Mouse (Mus musculus): Measurements from ENCODE around the gene 1700008O03Rik. TPM values are rescaled to one million over a fixed set of nuclear protein-coding genes. Genes with fewer than 3 reads are reported as not detected.

The 1700008O03Rik gene
- polyA plus RNA-seq, 1 experiment: 131 TPM

DNA sequence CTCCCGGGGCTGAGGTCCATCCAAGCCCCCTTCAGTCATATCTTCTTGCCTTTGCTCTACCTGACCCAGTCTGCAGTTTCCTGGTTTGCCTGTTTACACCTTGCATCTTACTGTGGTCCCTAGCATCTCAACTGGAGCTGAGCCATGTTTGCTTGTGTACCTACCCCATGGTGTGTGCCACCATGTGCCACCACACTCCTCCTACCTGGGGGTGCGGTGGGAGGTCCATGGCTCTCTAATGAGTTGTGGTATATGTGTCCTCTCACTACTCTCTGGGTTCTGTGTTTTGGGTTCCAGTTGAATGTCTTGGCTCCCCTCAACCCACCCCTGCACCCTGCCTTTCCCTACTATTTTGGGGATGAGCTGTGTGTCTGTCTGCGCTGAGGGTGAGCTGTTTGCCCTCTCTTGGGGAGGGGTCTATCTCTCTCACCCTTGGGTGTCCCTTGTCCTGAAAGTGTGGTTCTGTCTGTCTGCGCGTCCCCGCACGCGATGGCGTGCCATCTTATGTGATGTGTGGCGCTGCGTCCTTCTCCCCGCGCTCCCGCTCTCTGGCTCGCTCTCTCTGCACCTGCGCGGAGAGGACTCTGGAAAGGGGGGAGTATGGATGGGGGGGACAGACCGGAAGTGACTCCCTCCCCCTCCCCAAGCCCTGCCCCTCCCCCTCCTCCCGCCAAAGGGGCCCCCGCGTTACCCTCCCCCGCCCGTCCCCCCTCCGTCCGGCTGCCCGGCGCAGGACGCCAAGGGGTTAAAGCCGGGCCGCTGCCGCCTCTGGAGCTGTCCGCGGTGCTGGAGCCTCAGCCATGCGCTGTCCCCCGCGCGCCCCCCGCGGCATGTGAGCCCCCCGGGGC, 50.4 kb downstream of the 1700008O03Rik start:
- peaks cover 4% of the 10 kb centered on the region for H3K4me1 ChIP-seq (ENCODE audit: control insufficient read depth, insufficient read depth, low read length)
- no peaks in the 10 kb centered on the region for H3K36me3 ChIP-seq (ENCODE audit: control insufficient read depth, insufficient read depth, low read length)
- H3K27ac ChIP-seq (ENCODE audit: control insufficient read depth, insufficient read depth, low read depth, low read length): no peak overlapping the region
- TF ChIP-seq CTCF (IDR thresholded peaks at IDR 0.05; ENCODE audit: control insufficient read depth, insufficient read depth, insufficient replicate concordance, low read depth, low read length) (no peak), POLR2A (IDR thresholded peaks at IDR 0.05; ENCODE audit: control insufficient read depth, low read depth, low read length) (no peak)
- no peaks in the 10 kb centered on the region for H3K27me3 ChIP-seq (ENCODE audit: control insufficient read depth, insufficient read depth, low read length)
- H3K4me3 ChIP-seq (ENCODE audit: control insufficient read depth, low read depth, low read length): no peak overlapping the region

- H3K36me3 ChIP-seq (ENCODE audit: control insufficient read depth, insufficient read depth, low read length): no peaks in the 10 kb centered on the region
- no peak overlapping the region for H3K27ac ChIP-seq (ENCODE audit: control insufficient read depth, insufficient read depth, low read depth, low read length)
- H3K4me3 ChIP-seq (ENCODE audit: control insufficient read depth, low read depth, low read length): no peak overlapping the region
- H3K27me3 ChIP-seq (ENCODE audit: control insufficient read depth, insufficient read depth, low read length): no peaks in the 10 kb centered on the region
- peaks cover 4% of the 10 kb centered on the region for H3K4me1 ChIP-seq (ENCODE audit: control insufficient read depth, insufficient read depth, low read length)
- TF ChIP-seq POLR2A (IDR thresholded peaks at IDR 0.05; ENCODE audit: control insufficient read depth, low read depth, low read length): no peak
- TF ChIP-seq CTCF (IDR thresholded peaks at IDR 0.05; ENCODE audit: control insufficient read depth, insufficient read depth, insufficient replicate concordance, low read depth, low read length): no peak
These were observed 51.5 kb downstream of the 1700008O03Rik start for GRCm38 (mm10) chr7:44334139-44334538.

DNA sequence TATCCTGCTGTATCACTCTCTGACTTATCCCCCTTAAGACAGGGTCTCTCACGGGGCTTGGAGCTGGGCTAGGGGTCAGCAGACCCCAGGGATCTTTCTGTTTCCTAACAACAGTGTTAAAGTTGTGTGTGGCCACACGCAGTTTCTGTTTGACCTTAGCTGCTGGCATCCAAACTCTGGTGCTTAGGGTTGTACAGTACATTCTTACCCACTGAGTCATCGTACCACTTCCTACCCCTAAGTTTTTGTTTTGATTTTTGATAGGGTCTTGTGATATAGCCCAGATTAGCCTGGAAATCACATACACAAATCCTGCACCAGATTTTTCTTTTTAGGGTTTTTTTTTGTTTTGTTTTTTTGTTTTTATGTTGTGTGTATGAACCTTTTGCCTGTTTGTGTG, 53.3 kb downstream of the 1700008O03Rik start:
- no peaks in the 10 kb centered on the region for H3K36me3 ChIP-seq (ENCODE audit: control insufficient read depth, insufficient read depth, low read length)
- peaks cover 4% of the 10 kb centered on the region for H3K4me1 ChIP-seq (ENCODE audit: control insufficient read depth, insufficient read depth, low read length)
- TF ChIP-seq POLR2A (IDR thresholded peaks at IDR 0.05; ENCODE audit: control insufficient read depth, low read depth, low read length): no peak
- TF ChIP-seq CTCF (IDR thresholded peaks at IDR 0.05; ENCODE audit: control insufficient read depth, insufficient read depth, insufficient replicate concordance, low read depth, low read length): no peak
- no peaks in the 10 kb centered on the region for H3K27me3 ChIP-seq (ENCODE audit: control insufficient read depth, insufficient read depth, low read length)
- H3K4me3 ChIP-seq (ENCODE audit: control insufficient read depth, low read depth, low read length): no peak overlapping the region
- H3K27ac ChIP-seq (ENCODE audit: control insufficient read depth, insufficient read depth, low read depth, low read length): no peak overlapping the region

DNA sequence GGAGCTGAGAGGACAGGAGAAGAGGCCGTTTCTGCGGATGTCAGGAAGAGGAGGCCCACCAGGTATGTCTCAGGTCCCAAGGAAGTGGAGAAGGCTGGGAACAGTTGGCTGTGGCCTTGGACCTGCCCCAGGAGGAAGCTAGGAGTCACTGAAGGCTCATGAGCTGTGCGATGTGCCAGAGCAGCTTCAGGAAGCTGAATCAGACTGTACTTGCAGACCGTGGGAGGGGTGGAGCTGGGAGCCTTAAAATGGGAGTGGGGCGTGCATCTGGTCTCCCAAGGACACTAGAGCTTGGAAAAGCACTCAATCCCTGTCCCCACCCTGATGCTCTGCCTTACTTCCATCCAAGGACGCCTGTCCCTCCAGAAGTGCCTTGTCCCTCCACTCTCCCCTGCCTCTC, 59.0 kb downstream of the 1700008O03Rik start:
- no peak overlapping the region for H3K27ac ChIP-seq (ENCODE audit: control insufficient read depth, insufficient read depth, low read depth, low read length)
- peaks cover 3% of the 10 kb centered on the region; the same call in 1 of the 2 replicates for H3K4me1 ChIP-seq (ENCODE audit: control insufficient read depth, insufficient read depth, low read length)
- H3K4me3 ChIP-seq (ENCODE audit: control insufficient read depth, low read depth, low read length): no peak overlapping the region
- H3K36me3 ChIP-seq (ENCODE audit: control insufficient read depth, insufficient read depth, low read length): no peaks in the 10 kb centered on the region; the same call in 1 of the 2 replicates
- TF ChIP-seq CTCF (IDR thresholded peaks at IDR 0.05; ENCODE audit: control insufficient read depth, insufficient read depth, insufficient replicate concordance, low read depth, low read length) (no peak), POLR2A (IDR thresholded peaks at IDR 0.05; ENCODE audit: control insufficient read depth, low read depth, low read length) (no peak)
- no peaks in the 10 kb centered on the region for H3K27me3 ChIP-seq (ENCODE audit: control insufficient read depth, insufficient read depth, low read length)

DNA sequence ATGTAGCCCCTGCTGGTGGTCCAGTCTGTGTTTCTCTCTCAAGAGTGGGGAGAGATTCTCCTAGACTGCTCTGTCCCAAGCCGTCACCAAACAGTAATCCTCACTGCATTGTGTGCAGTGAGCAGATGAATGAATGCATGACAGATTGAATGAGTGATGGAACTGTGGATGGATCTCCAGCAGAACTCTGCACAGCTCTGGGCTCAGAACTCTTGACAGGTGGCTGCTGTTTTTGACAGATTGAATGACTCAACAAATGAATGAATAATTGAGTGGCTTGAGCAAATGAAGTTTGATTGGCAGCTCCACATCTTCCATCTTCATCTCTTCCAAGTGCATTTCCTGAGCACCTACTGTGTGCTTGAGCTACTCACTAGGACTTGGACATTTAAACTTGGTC, 63.3 kb downstream of the 1700008O03Rik start:
- Histone ChIP-seq H3K27ac (ENCODE audit: control insufficient read depth, insufficient read depth, low read depth, low read length) (no peak overlapping the region), H3K4me3 (ENCODE audit: control insufficient read depth, low read depth, low read length) (no peak overlapping the region), H3K36me3 (ENCODE audit: control insufficient read depth, insufficient read depth, low read length) (peaks cover 2% of the 10 kb centered on the region), H3K27me3 (ENCODE audit: control insufficient read depth, insufficient read depth, low read length) (no peaks in the 10 kb centered on the region), H3K4me1 (ENCODE audit: control insufficient read depth, insufficient read depth, low read length) (peaks cover 3% of the 10 kb centered on the region; the same call in 1 of the 2 replicates)
- TF ChIP-seq CTCF (IDR thresholded peaks at IDR 0.05; ENCODE audit: control insufficient read depth, insufficient read depth, insufficient replicate concordance, low read depth, low read length) (no peak), POLR2A (IDR thresholded peaks at IDR 0.05; ENCODE audit: control insufficient read depth, low read depth, low read length) (no peak)

- TF ChIP-seq CTCF (IDR thresholded peaks at IDR 0.05; ENCODE audit: control insufficient read depth, insufficient read depth, insufficient replicate concordance, low read depth, low read length) (no peak), POLR2A (IDR thresholded peaks at IDR 0.05; ENCODE audit: control insufficient read depth, low read depth, low read length) (no peak)
- no peak overlapping the region for H3K27ac ChIP-seq (ENCODE audit: control insufficient read depth, insufficient read depth, low read depth, low read length)
- peaks cover under 1% of the 10 kb centered on the region; the same call in 1 of the 2 replicates for H3K4me1 ChIP-seq (ENCODE audit: control insufficient read depth, insufficient read depth, low read length)
- H3K27me3 ChIP-seq (ENCODE audit: control insufficient read depth, insufficient read depth, low read length): no peaks in the 10 kb centered on the region
- H3K4me3 ChIP-seq (ENCODE audit: control insufficient read depth, low read depth, low read length): no peak overlapping the region
- peaks cover 2% of the 10 kb centered on the region for H3K36me3 ChIP-seq (ENCODE audit: control insufficient read depth, insufficient read depth, low read length)
These were observed 64.7 kb downstream of the 1700008O03Rik start for GRCm38 (mm10) chr7:44320886-44321285.

- Histone ChIP-seq H3K27ac (ENCODE audit: control insufficient read depth, insufficient read depth, low read depth, low read length) (no peak overlapping the region), H3K36me3 (ENCODE audit: control insufficient read depth, insufficient read depth, low read length) (peaks cover 2% of the 10 kb centered on the region), H3K27me3 (ENCODE audit: control insufficient read depth, insufficient read depth, low read length) (no peaks in the 10 kb centered on the region), H3K4me1 (ENCODE audit: control insufficient read depth, insufficient read depth, low read length) (peaks cover 2% of the 10 kb centered on the region; the same call in 1 of the 2 replicates), H3K4me3 (ENCODE audit: control insufficient read depth, low read depth, low read length) (no peak overlapping the region)
- TF ChIP-seq CTCF (IDR thresholded peaks at IDR 0.05; ENCODE audit: control insufficient read depth, insufficient read depth, insufficient replicate concordance, low read depth, low read length) (peak; percentile 29; the same call in 1 of the 2 replicates), POLR2A (IDR thresholded peaks at IDR 0.05; ENCODE audit: control insufficient read depth, low read depth, low read length) (no peak)
These were observed 67.7 kb downstream of the 1700008O03Rik start for GRCm38 (mm10) chr7:44317913-44318312.
